Mouse (Mus musculus) macrophage (primary cell): ENCODE results near the gene Tekt2. TPM values are rescaled to one million over a fixed set of nuclear protein-coding genes. Genes with fewer than 3 reads are reported as not detected.

ENCODE experiments used
- H3K27ac ChIP-seq: fragments of 350-480 bp; formaldehyde crosslinking; 2 replicates; pipeline ENCODE4 v1.9.0; 2021
- H3K36me3 ChIP-seq: fragments of 350-480 bp; formaldehyde crosslinking; 2 replicates; pipeline ENCODE4 v1.9.0; 2021; ENCODE audit errors: inconsistent target
- H3K4me3 ChIP-seq: fragments of 350-480 bp; formaldehyde crosslinking; 2 replicates; pipeline ENCODE4 v1.9.0; 2021; ENCODE audit errors: inconsistent target
- H3K79me2 ChIP-seq: fragments of 350-480 bp; formaldehyde crosslinking; 2 replicates; pipeline ENCODE4 v1.9.0; 2021; ENCODE audit errors: inconsistent target
- WGBS: methylation state at CpG from one replicate; pipeline ENCODE4 v1.1.7; 2026; ENCODE audit warnings: inconsistent platforms; ENCODE audit not compliant: missing documents; 5-methylcytosine and 5-hydroxymethylcytosine counted together
- polyA plus RNA-seq: library from polyadenylated mRNA; stranded (reverse); fragments of 250-400 nt; gene quantifications from 3 replicates; pipeline ENCODE4 v1.2.4, GENCODE M21; 2018; ENCODE audit warnings: inconsistent platforms

Tekt2 gene
- polyA plus RNA-seq, 1 experiment from 2014 or later, result 0.36 TPM

DNA sequence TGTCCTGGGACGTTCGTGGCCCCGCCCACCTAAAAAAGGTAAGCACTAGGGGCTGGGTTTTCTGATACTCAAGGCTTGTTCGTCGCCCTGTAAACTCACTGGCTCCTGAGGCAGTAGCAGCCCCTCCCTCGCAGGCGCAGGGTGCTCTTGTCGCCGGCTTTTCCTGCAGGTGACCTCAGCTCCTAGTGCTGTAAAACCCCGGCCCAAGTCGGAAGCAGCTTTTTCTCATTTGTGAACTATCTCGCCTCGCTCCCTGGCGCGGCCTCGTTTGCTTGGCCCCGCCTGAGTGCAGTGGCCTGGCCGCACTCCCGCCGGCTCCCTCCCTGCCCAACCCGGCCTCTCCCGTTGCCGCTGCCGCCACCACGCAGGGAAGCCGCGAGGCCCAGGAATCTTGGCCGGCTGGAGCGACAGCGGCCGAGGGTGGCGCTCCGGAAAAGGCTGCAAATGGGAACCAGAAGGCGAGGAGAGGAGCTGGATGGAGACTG, 28.8 kb downstream of the Tekt2 start:
- WGBS, result 3% methylated on average over 34 of the region's 34 CpGs
- no peaks in the 10 kb centered on the region for H3K79me2 ChIP-seq
- H3K4me3 ChIP-seq, result no peak overlapping the region
- H3K36me3 ChIP-seq, result no peaks in the 10 kb centered on the region
- H3K27ac ChIP-seq, result no peak overlapping the region

DNA sequence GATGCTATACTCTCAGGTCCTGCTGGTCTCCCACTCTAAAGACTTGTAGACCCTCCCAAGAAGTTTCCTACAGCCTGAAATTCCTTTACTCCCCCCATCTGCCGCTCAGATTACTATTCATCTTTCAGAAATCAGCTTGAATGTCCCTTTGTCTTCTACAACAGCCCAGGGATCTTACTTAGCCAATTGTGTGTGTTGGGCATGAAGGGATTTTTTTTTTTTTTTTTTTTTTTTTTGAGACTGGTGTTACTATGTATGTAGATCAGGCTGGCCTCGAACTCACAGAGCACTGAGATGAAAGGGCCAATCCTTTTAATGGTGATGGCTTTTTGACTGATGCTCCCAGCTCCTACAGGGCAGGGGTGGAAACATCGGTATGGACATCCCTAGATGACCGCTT, 29.6 kb downstream of the Tekt2 start:
- Histone ChIP-seq H3K27ac (no peak overlapping the region), H3K4me3 (no peak overlapping the region), H3K79me2 (no peaks in the 10 kb centered on the region), H3K36me3 (no peaks in the 10 kb centered on the region)
- 51% methylated on average over 4 of the region's 4 CpGs for WGBS

DNA sequence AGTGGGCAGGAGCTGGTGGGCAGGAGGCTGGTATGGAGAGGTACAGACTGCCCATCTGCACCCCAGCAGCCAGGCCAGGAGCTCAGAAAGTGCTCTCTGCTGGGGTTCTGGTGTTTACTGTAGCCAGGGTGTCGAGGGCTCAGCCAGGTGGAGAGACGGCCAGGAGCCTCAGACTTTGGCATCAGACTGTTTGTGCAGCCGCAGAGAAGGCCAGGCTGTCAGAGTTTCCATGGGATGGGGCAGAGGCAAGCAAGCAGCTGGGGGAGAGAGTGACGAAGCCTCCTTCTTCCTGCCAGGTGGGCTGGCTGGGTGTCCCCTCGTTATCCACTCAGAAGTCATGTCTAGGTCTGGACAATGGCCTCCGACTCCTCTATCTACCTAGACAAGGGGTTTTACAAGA, 30.3 kb downstream of the Tekt2 start:
- H3K4me3 ChIP-seq, result no peak overlapping the region
- no peak overlapping the region for H3K27ac ChIP-seq
- no peaks in the 10 kb centered on the region for H3K36me3 ChIP-seq
- 94% methylated on average over 6 of the region's 6 CpGs for WGBS
- no peaks in the 10 kb centered on the region for H3K79me2 ChIP-seq

DNA sequence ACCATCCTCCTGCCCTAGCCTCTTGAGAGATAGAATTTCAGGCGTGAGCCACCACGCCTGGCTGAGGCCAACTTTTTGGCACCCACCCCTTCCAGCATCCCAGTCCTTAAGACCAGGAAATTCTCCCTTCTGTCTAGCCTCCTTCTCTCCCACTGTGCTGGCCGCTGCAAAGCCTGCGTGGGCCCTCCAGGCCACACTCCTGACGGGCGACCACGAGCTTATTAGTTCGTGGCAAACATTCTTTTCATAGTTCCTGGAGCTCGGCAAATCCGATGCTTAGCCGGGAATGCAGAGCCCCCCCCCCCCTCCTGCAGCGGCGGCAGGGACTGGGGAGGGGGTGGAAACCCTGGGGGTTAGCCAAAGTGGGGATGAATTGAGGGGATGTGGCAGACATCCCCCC, 34.3 kb downstream of the Tekt2 start:
- no peak overlapping the region for H3K4me3 ChIP-seq
- no peak overlapping the region for H3K27ac ChIP-seq
- H3K79me2 ChIP-seq, result no peaks in the 10 kb centered on the region
- no peaks in the 10 kb centered on the region for H3K36me3 ChIP-seq
- WGBS, result 87% methylated on average over 13 of the region's 13 CpGs

DNA sequence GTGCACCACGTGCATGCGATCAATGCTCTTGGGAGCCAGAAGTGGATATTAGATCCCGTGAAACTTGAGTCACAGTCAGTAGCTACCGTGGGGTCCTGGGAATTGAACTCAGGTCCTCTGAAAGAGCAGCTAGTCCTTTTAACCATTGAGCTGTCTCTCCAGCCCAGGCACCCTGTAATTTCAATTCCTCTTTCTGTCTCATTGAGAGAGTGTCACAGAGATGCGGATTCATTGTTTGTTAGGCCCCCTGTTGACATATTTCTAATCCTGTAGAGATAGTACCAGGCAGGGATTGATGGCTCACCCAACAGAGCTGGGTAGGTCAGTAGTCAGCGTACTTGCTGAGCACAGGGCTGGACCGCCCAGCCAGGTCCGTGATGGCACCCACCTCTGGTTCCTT, 35.2 kb downstream of the Tekt2 start:
- H3K36me3 ChIP-seq, result no peaks in the 10 kb centered on the region
- H3K27ac ChIP-seq, result no peak overlapping the region
- no peak overlapping the region for H3K4me3 ChIP-seq
- H3K79me2 ChIP-seq, result no peaks in the 10 kb centered on the region
- 86% methylated on average over 8 of the region's 8 CpGs for WGBS

DNA sequence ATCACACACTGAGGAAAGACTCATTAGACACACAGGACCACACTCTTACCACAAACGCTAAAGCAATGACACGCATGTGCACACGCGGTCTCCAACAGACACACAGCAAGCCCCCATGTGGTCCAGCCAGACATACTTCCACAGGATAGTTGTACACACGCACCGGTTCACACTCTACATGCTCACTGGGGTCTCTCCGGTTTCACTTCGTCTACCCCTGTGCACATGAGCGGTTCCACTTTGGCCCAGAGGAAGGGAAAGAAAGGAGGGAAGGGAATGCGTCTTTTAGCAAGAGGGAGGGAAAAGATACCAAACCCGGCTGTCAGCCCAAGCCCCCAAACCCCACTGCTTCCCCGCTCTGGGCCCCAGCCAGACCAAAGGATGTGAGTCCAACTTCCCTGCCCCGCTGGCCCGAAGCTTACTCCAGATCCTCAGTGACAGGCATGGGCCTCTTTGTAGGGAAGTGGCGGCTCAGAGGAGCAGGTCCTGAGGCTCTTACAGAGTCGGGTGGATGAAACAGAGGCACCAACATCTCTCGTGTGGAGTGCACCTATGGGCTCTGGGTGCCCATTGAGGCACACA, 37.3 kb downstream of the Tekt2 start:
- Histone ChIP-seq H3K4me3 (no peak overlapping the region), H3K79me2 (no peaks in the 10 kb centered on the region), H3K27ac (no peak overlapping the region), H3K36me3 (no peaks in the 10 kb centered on the region)
- 25% methylated on average over 17 of the region's 17 CpGs for WGBS

DNA sequence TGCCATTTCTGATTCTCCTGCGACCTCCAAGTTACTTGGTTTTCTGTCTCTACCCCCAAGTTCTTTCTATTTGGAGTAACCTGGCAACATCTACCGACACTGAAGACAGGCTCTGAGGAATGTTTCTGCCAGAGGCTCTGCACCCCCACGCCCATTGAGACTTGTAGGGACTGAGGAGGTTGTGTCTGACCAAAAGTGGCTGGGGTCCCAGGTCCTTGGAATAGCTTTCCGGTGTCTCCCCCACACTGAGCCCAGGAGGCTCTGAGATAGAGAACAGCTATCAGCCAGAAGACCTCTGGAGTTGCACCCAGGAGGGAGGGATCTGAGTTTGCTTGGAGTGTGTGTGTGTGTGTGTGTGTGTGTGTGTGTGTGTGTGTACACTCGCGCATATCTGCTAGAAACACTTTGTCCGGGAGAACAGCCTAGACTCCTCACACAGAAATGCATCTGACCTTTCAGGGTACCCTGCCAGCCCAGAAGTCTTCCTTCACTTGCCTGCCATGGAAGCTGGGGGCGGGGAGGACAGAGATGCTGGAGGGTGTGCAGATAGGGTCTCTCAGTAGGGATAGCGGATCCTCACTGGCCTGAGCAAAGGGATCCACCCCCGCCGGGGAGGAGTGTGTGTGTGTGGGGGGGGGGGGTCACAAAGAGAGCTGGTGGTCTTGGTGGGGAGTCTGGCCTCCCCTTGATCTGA, 38.0 kb downstream of the Tekt2 start:
- no peak overlapping the region for H3K4me3 ChIP-seq
- no peak overlapping the region for H3K27ac ChIP-seq
- H3K79me2 ChIP-seq, result no peaks in the 10 kb centered on the region
- H3K36me3 ChIP-seq, result no peaks in the 10 kb centered on the region
- 48% methylated on average over 11 of the region's 11 CpGs for WGBS

DNA sequence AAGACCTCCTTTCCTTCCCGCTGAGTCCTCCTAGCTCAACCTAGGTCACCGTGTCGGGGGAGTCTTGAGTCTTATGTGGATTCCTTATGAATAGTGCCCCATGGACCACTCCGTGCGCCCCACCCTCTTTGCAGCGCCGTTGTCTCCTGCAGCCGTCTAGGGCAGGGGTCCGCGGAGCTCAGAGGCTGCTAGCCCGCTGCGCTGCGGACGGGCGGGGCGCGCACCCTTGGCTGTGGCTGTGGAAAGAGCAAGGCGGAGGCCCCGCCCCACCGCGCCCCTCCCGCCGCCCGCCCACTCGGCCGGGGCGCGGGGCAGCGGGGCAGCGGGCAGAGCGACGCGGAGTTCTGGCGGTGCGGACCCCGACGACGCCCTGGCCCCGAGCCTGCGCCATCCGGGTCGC, 39.0 kb downstream of the Tekt2 start, which contains the start of gene Col8a2:
Gene Col8a2, plus strand, starts transcription at position 302 of the 400 bp plus-strand sequence.
- Histone ChIP-seq H3K4me3 (no peak within 1 kb of the TSS), H3K79me2 (no peaks in the 10 kb centered on the region), H3K27ac (no peak within 1 kb of the TSS), H3K36me3 (no peaks in the 10 kb centered on the region)
- 6% methylated on average over 19 of the region's 42 CpGs for WGBS

DNA sequence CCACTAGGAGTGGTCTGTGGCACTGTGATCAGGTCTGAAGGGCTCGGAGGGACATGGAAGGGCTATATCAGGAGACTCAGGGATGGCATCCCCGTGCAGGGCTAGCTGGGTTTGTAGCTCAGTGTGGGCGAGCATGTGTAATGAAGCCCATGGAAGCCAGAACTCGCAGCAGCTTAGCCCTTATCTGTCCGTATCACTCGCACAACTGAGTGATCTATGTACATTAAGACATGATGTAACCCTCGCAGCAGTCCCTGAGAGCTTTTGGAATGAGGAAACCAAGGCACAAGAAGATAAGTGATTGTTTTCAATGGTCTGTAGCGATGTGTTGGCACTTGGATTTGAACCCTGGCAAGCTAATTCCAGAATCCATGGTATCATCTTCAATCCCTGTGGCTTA, 41.9 kb downstream of the Tekt2 start:
- Histone ChIP-seq H3K36me3 (no peaks in the 10 kb centered on the region), H3K4me3 (no peak overlapping the region), H3K27ac (no peak overlapping the region), H3K79me2 (no peaks in the 10 kb centered on the region)
- WGBS, result 91% methylated on average over 8 of the region's 8 CpGs

DNA sequence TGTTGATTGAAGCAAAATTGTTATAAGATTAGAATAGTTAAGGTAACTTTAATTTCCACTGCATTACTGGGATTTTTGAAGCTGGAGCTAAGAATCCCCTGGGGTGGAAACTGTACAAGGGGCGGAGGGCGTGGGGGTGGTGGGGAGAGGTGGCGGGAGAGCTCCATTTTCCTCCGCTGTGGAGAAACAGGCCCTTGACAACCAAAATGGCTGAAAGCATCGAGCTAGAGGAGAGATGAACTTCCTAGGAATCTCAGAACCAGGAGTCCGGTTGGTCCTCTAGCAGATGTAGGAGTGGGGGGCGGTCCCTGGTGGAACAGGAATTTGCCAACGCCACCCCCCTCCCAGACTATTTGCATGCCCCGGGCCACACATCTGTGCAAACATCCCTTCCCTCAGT, 43.8 kb downstream of the Tekt2 start:
- WGBS, result 88% methylated on average over 8 of the region's 9 CpGs
- H3K27ac ChIP-seq, result no peak overlapping the region
- no peak overlapping the region for H3K4me3 ChIP-seq

DNA sequence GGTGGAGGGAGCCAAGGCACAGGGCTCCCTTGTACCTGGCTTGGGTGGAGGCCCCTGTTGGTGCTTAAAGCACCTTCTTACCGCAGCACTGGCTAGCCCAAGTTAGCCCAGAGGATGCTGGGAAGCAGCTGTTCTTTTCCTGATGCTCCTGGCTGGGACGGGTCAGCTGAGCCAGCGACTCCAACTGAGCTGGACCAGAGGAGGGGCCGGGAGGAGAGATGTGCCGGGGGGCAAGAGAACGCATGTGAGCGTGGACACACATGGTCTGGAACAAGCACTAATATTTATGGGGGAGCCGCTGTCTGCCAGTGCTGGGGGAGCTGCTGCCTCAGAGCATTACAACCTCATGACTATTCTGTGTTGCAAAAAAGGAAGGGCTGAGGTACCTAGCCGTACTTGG, 46.5 kb downstream of the Tekt2 start:
- WGBS, result 95% methylated on average over 9 of the region's 9 CpGs
- Histone ChIP-seq H3K4me3 (no peak overlapping the region), H3K27ac (no peak overlapping the region), H3K79me2 (no peaks in the 10 kb centered on the region), H3K36me3 (peaks cover 15% of the 10 kb centered on the region)

More for the DNA sequence above, 43.8 kb downstream of the Tekt2 start:
- no peaks in the 10 kb centered on the region for H3K36me3 ChIP-seq
- no peaks in the 10 kb centered on the region for H3K79me2 ChIP-seq

DNA sequence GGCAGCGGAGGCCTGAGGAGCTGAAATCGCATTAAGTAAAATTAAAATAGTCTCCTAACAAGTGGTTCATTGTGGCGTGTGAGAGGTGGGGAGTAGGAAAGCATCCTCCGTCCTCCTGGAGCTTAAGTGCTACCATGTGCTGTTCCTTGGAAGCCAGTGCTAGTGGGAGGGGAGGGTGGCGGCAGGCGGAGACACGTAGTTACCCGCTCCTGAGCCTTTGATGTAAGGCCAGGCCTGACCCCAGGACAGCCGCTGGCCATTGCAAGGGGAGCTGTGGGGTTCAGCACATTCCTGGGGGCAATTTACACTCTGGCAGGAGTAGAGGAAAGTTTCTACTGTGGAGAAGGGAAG, 46.9 kb downstream of the Tekt2 start:
- no peak overlapping the region for H3K27ac ChIP-seq

DNA sequence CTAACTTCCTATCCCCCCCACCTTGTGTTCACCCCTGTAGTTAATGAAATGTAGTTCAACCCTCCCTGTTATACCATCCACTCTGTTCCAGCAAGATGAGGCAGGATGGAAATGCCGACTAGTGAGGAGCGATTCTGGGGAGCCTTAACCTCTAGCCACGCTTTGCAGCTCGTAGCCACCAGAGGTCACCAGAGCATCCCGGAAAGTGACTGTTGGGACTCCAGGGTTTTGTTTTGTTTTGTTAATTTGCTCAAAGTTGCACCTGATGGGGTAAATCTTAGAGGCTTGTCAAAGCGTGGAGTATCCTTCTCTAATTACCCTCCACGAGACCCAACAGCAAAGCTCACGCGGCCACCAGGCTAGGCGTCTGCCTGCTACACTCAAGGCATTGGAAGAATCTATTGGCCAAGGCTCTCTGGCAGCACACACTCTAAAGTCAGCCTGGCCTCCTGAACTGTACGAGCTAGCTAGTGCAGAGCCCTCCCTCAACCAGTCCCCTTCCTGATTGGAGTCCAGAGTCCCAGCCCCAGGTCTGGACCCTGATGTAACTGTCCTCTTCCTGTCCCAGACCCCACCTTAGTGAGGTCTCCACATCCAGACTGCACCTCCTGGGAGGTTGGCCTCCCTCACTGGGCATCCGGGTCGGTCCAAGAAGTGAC, 47.5 kb downstream of the Tekt2 start:
- H3K4me3 ChIP-seq, result no peak overlapping the region
- WGBS, result 25% methylated on average over 13 of the region's 13 CpGs
- peaks cover 24% of the 10 kb centered on the region for H3K36me3 ChIP-seq
- H3K27ac ChIP-seq, result no peak overlapping the region
- no peaks in the 10 kb centered on the region for H3K79me2 ChIP-seq

More for the DNA sequence above, 46.9 kb downstream of the Tekt2 start:
- no peaks in the 10 kb centered on the region for H3K79me2 ChIP-seq
- H3K36me3 ChIP-seq, result peaks cover 19% of the 10 kb centered on the region
- 83% methylated on average over 9 of the region's 9 CpGs for WGBS
- no peak overlapping the region for H3K4me3 ChIP-seq

DNA sequence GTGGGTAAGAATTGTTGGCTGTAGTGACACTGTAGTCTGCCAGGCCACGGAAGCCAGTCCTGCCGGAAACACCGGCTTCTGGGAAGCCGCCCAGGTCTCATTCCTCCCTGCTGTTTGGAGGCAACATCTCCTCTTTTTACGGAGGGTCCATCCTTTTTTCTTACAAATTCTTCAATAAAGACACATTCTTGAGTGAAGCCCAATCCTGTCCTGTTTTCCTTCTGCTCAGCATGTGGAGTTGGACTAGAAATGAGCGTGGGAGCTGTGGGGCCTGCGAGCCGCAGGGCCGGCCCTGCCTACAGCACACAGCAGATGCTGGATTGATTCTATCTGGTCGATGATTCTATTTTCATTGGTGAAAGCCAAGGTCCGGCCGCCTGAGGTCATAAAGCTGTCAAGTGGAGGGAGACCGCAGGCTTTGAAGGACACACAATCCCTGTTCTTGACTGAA, 49.8 kb downstream of the Tekt2 start:
- WGBS, result 96% methylated on average over 13 of the region's 13 CpGs
- Histone ChIP-seq H3K27ac (no peak overlapping the region), H3K79me2 (peaks cover 3% of the 10 kb centered on the region; the same call in 1 of the 2 replicates), H3K4me3 (no peak overlapping the region), H3K36me3 (peaks cover 39% of the 10 kb centered on the region)

DNA sequence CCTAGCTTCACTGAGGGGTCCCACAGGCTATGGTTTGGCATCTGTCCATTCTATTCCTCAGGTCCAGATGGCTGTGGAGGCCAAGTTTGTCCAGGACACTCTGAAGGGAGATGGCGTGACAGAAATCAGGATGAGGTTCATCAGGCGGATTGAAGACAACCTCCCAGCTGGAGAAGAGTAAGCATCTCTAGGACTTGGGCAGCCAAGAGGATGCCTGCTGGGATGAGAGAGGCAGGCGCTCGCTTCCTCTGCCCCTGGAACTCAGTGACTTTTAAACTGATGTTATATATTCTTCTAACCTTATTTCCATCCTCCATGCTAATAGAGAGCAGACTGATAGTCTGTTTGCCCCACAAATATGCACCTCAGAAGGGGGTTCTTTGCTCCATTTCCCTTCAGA, 50.4 kb downstream of the Tekt2 start:
- no peak overlapping the region for H3K4me3 ChIP-seq

More for the DNA sequence above, 50.4 kb downstream of the Tekt2 start:
- WGBS, result 100% methylated on average over 4 of the region's 4 CpGs
- Histone ChIP-seq H3K79me2 (peaks cover 10% of the 10 kb centered on the region; the same call in 1 of the 2 replicates), H3K36me3 (peaks cover 39% of the 10 kb centered on the region), H3K27ac (no peak overlapping the region)
